Mouse (Mus musculus) C2C12 (cell line): ENCODE data around the gene Smtnl1. TPM values are rescaled to one million over a fixed set of nuclear protein-coding genes. Genes with fewer than 3 reads are reported as not detected.

Experiments used
- H3K27me3 ChIP-seq: one replicate; pipeline ENCODE4 v1.6.1; 2011; ENCODE audit not compliant: control insufficient read depth, insufficient read depth, insufficient read length
- H3K36me3 ChIP-seq: one replicate; pipeline ENCODE4 v1.6.1; 2011; ENCODE audit not compliant: control insufficient read depth, insufficient read depth
- H3K4me3 ChIP-seq: one replicate; pipeline ENCODE4 v1.5.1; 2011; ENCODE audit warnings: mild to moderate bottlenecking, control low read depth; ENCODE audit not compliant: poor library complexity, insufficient read depth, severe bottlenecking
- H3K79me2 ChIP-seq: one replicate; pipeline ENCODE4 v1.6.1; 2011; ENCODE audit not compliant: control insufficient read depth, insufficient read depth
- H3K79me3 ChIP-seq: one replicate; pipeline ENCODE4 v1.6.1; 2011; ENCODE audit warnings: low read depth, control low read depth
- H3ac ChIP-seq: one replicate; pipeline ENCODE3; 2011; ENCODE audit warnings: low read depth; ENCODE audit not compliant: control insufficient read depth, insufficient read length
- CEBPB ChIP-seq: IDR thresholded peaks from one replicate; pipeline ENCODE4 v1.6.1; 2011; ENCODE audit warnings: low read depth, mild to moderate bottlenecking, control low read depth, moderate library complexity
- CTCF ChIP-seq: IDR thresholded peaks from one replicate; pipeline ENCODE4 v1.5.1; 2011; ENCODE audit not compliant: control insufficient read depth, insufficient read depth, insufficient read length
- FOSL1 ChIP-seq: IDR thresholded peaks from one replicate; pipeline ENCODE4 v1.8.0; 2011; ENCODE audit warnings: mild to moderate bottlenecking, low read length; ENCODE audit not compliant: poor library complexity, insufficient read depth, severe bottlenecking
- MAX ChIP-seq: IDR thresholded peaks from one replicate; pipeline ENCODE4 v1.6.1; 2011; ENCODE audit warnings: mild to moderate bottlenecking, control low read depth
- MYOD1 ChIP-seq: IDR thresholded peaks from one replicate; pipeline ENCODE4 v1.6.1; 2011; ENCODE audit warnings: low read depth; ENCODE audit not compliant: control insufficient read depth, insufficient read length
- MYOG ChIP-seq: IDR thresholded peaks from one replicate; pipeline ENCODE4 v1.6.1; 2011; ENCODE audit not compliant: control insufficient read depth, insufficient read length; ENCODE audit errors: extremely low read depth
- USF1 ChIP-seq: IDR thresholded peaks from one replicate; pipeline ENCODE4 v1.6.1; 2011; ENCODE audit warnings: low read depth, mild to moderate bottlenecking, control low read depth, moderate library complexity
- polyA plus RNA-seq: library from polyadenylated mRNA; unstranded; fragments of >200 nt; fragmentation: generic; extraction: Trizol; gene quantifications from one replicate; pipeline ENCODE4 v1.2.1, GENCODE M21; 2012; ENCODE audit warnings: missing spikeins

The Smtnl1 gene
- polyA plus RNA-seq, 1 experiment: 0.06 TPM

GRCm38 (mm10) chr2:84790418-84790817, 32.0 kb downstream of the Smtnl1 start:
- Histone ChIP-seq H3K27me3 (no peaks in the 10 kb centered on the region), H3K4me3 (no peak overlapping the region), H3K36me3 (no peaks in the 10 kb centered on the region), H3ac (no peak overlapping the region), H3K79me3 (no peaks in the 10 kb centered on the region), H3K79me2 (no peaks in the 10 kb centered on the region)
- TF ChIP-seq CTCF (no peak), MYOG (no peak), MYOD1 (no peak), FOSL1 (no peak), CEBPB (no peak), MAX (no peak), USF1 (no peak)

GRCm38 (mm10) chr2:84788316-84788715, 34.1 kb downstream of the Smtnl1 start:
- H3K79me2 ChIP-seq: no peaks in the 10 kb centered on the region
- H3ac ChIP-seq: no peak overlapping the region
- H3K36me3 ChIP-seq: no peaks in the 10 kb centered on the region
- H3K27me3 ChIP-seq: no peaks in the 10 kb centered on the region
- no peak overlapping the region for H3K4me3 ChIP-seq
- no peak for TF ChIP-seq MAX
- no peak for TF ChIP-seq FOSL1
- TF ChIP-seq USF1: no peak
- no peak for TF ChIP-seq MYOD1
- no peak for TF ChIP-seq CTCF
- TF ChIP-seq MYOG: no peak
- no peak for TF ChIP-seq CEBPB
- H3K79me3 ChIP-seq: no peaks in the 10 kb centered on the region

- H3K36me3 ChIP-seq: no peaks in the 10 kb centered on the region
- no peak overlapping the region for H3ac ChIP-seq
Observed at GRCm38 (mm10) chr2:84783840-84784566, 38.4 kb downstream of the Smtnl1 start.

DNA sequence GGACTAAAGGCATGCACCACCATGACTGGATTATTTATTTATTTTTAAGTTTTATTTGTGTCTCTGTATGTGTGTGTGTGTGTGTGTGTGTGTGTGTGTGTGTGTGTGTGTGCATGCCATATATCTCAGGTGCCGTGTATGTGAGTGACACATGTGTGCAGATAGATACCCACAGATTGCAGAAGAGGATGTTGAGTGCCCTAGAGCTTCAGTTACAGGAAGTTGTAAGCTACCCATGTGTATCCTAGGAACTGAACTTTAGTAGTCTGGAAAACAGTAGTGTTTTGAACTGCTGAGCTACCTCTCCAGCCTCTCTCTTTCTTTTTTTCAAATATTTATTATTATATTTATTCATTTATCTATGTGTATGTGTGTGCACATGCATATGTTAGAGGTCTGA, 39.1 kb downstream of the Smtnl1 start:
- no peaks in the 10 kb centered on the region for H3K27me3 ChIP-seq
- no peak overlapping the region for H3ac ChIP-seq
- no peaks in the 10 kb centered on the region for H3K36me3 ChIP-seq
- TF ChIP-seq MAX (no peak), CTCF (no peak), MYOD1 (no peak), CEBPB (no peak), USF1 (no peak), FOSL1 (no peak), MYOG (no peak)
- no peak overlapping the region for H3K4me3 ChIP-seq
- H3K79me3 ChIP-seq: no peaks in the 10 kb centered on the region
- H3K79me2 ChIP-seq: no peaks in the 10 kb centered on the region

More at GRCm38 (mm10) chr2:84783840-84784566, 38.4 kb downstream of the Smtnl1 start:
- no peak for TF ChIP-seq MYOD1
- TF ChIP-seq USF1: peak; percentile 53
- TF ChIP-seq MYOG: no peak
- TF ChIP-seq MAX: no peak
- no peak for TF ChIP-seq CTCF
- no peaks in the 10 kb centered on the region for H3K79me2 ChIP-seq
- no peak overlapping the region for H3K4me3 ChIP-seq
- H3K27me3 ChIP-seq: no peaks in the 10 kb centered on the region
- no peaks in the 10 kb centered on the region for H3K79me3 ChIP-seq

GRCm38 (mm10) chr2:84779210-84779609, 43.2 kb downstream of the Smtnl1 start:
- H3K36me3 ChIP-seq: no peaks in the 10 kb centered on the region

DNA sequence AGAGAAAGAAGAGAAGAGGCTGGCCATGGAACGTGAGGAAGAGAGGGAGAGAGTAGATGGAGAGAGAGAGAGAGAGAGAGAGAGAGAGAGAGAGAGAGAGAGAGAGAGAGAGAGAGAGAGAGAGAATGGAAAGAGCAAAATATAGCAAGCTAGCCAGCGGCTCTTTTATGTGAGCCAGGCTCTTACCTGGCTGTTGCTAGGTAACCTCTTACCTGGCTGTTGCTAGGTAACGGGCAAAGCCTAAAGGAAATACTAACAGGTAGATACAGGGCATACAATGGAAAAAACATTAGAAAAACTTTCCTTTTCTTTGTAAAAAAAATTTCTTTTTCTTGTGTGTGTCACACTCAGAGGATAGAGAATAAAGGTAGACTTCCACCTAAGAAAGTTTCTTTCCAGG, 44.7 kb downstream of the Smtnl1 start:
- Histone ChIP-seq H3K36me3 (no peaks in the 10 kb centered on the region), H3ac (no peak overlapping the region), H3K79me2 (no peaks in the 10 kb centered on the region), H3K27me3 (no peaks in the 10 kb centered on the region), H3K4me3 (no peak overlapping the region), H3K79me3 (no peaks in the 10 kb centered on the region)
- TF ChIP-seq MYOG: no peak
- TF ChIP-seq CTCF: no peak
- no peak for TF ChIP-seq FOSL1
- no peak for TF ChIP-seq MAX

More at GRCm38 (mm10) chr2:84779210-84779609, 43.2 kb downstream of the Smtnl1 start:
- Histone ChIP-seq H3K79me2 (no peaks in the 10 kb centered on the region), H3ac (no peak overlapping the region), H3K27me3 (no peaks in the 10 kb centered on the region), H3K4me3 (no peak overlapping the region), H3K79me3 (no peaks in the 10 kb centered on the region)
- TF ChIP-seq MYOG: no peak
